Mouse (Mus musculus): ENCODE measurements around the gene Suv39h2.
A peak's percentile ranks its signal among the peaks of the same experiment; 100 is the strongest.

Gene Suv39h2

GRCm38 (mm10) chr2:3422548-3422947 is 52.3 kb downstream of the Suv39h2 start, which contains the start of gene Meig1:
TSS of gene Meig1 (minus strand) at chr2:3422648.
- no peak for DNase-seq (ENCODE audit: low spot score)

DNA sequence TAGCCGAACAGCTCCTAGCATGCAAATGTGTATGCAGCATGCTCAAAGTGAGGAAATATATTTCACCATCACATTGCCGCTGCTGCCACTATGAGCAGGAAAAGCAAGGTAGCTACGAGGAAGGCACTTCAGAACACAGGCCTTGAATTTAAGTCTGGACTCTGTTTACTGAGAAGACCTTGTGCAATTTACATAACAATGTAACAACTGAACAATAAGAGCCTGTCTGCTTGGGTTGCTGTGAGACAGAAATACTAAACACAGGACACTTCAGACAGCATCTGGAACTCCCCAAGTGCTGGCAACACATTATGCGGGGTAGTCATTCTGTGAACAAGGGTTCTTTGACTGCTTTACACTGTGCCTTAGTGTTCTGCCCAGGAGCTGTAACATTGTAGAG is 54.7 kb downstream of the Suv39h2 start:
- DNase-seq (ENCODE audit: low spot score), result peak; percentile 44

DNA sequence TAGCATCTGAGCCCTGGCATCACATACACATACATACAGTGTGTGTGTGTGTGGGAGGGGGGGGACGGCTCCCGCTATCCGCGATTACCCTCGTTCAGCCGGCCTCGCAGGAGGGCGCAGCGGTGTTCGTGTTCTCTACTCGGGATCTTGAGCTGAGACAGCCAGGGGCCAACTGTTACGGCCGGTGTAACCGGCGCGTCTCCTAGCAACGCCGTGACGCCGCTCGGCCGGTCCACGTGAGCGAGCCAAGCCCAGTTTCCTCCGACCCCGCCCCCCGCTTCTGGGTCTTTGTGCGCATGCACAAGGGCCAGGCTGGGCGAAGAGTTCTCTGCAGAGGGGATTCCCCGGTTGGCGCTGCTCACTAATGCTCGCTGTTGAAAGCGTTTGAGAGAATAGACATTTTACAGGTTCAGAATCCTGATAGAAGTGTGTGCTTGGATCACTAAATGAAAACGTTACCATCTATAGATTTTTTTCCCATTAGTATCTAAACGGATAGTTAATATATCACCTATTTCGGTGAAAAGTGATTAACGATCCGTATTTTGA is 55.9 kb downstream of the Suv39h2 start:
- peak; percentile 98 for DNase-seq (ENCODE audit: low spot score)

- no peak for DNase-seq (ENCODE audit: low spot score)
Measured at GRCm38 (mm10) chr2:3415676-3416075, 59.2 kb downstream of the Suv39h2 start.

- peak; percentile 84 for DNase-seq (ENCODE audit: low spot score)
Measured at GRCm38 (mm10) chr2:3414241-3414640, 60.6 kb downstream of the Suv39h2 start.

GRCm38 (mm10) chr2:3407756-3408155 is 67.1 kb downstream of the Suv39h2 start:
- no peak for DNase-seq (ENCODE audit: low spot score)

DNA sequence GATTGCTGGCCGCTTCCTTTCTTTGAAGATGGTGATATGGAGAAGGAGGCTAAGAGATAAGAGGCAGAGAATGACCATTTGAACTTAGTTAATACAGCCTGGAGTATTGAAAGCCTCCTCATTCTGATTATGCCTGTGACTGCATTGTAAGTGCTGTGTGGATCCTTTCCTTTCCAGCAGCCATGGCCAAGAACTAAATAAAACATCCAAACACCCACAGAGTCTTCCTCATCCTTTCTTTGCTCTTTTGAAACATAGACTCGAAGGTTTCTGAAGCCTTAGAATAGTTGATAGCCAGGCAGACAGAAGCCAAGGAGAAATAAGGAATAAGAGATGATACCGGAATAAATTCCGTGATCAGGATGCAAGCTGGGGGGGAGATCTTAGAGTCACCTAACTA is 68.8 kb downstream of the Suv39h2 start:
- no peak for DNase-seq (ENCODE audit: low spot score)
